Mouse (Mus musculus) liver, embryonic 13.5 days (tissue): Measurements from ENCODE around the gene Gm853. TPM values are rescaled to one million over a fixed set of nuclear protein-coding genes. Genes with fewer than 3 reads are reported as not detected.
"Not testable (repeated sequence)": the region's sequence is repeated elsewhere in the genome, so short reads cannot be mapped to it uniquely, and the experiment has no call there.

Experiments used
- ATAC-seq: fragments of 200-750 bp; cut with Nextera tagmentation; 2 replicates; pipeline ENCODE4 v1.8.0; 2017; ENCODE audit warnings: low read depth, mild to moderate bottlenecking, moderate number of reproducible peaks, moderate library complexity
- DNase-seq: peaks from one replicate; pipeline ENCODE4 v3.0.0; 2022
- H3K27ac ChIP-seq: fragments of 300-500 bp; sonication (generic); 2 replicates; pipeline ENCODE4 v1.5.1; 2015; ENCODE audit warnings: moderate library complexity, mild to moderate bottlenecking, inconsistent platforms
- H3K27me3 ChIP-seq: fragments of 300-500 bp; sonication (generic); 2 replicates; pipeline ENCODE4 v1.6.1; 2015; ENCODE audit warnings: mild to moderate bottlenecking, inconsistent platforms
- H3K36me3 ChIP-seq: fragments of 300-500 bp; sonication (generic); 2 replicates; pipeline ENCODE4 v1.6.1; 2015; ENCODE audit warnings: mild to moderate bottlenecking, inconsistent platforms
- H3K4me1 ChIP-seq: fragments of 300-500 bp; sonication (generic); replicated peaks from 2 replicates; pipeline ENCODE4 v1.6.1; 2015; ENCODE audit warnings: inconsistent platforms
- H3K4me2 ChIP-seq: fragments of 300-500 bp; sonication (generic); 2 replicates; pipeline ENCODE4 v1.6.1; 2015; ENCODE audit warnings: inconsistent platforms, mild to moderate bottlenecking, moderate library complexity
- H3K4me3 ChIP-seq: fragments of 300-500 bp; sonication (generic); replicated peaks from 2 replicates; pipeline ENCODE4 v1.5.1; 2015; ENCODE audit warnings: mild to moderate bottlenecking, inconsistent platforms
- H3K9ac ChIP-seq: fragments of 300-500 bp; sonication (generic); 2 replicates; pipeline ENCODE4 v1.6.1; 2015; ENCODE audit warnings: mild to moderate bottlenecking, inconsistent platforms
- H3K9me3 ChIP-seq: fragments of 300-500 bp; sonication (generic); replicated peaks from 2 replicates; pipeline ENCODE4 v1.6.1; 2016; ENCODE audit warnings: inconsistent platforms
- WGBS: fragments of 180-500 bp; shearing (Covaris S2); methylation state at CpG from one replicate; pipeline ENCODE4 v1.1.7; 2015; ENCODE audit not compliant: insufficient replicate concordance; 5-methylcytosine and 5-hydroxymethylcytosine counted together
- polyA plus RNA-seq: library from polyadenylated mRNA; unstranded; fragments of >200 nt; fragmentation: Nextera tagmentation; extraction: Ambion mirVana; gene quantifications from 2 replicates; pipeline ENCODE4 v1.2.1, GENCODE M21; 2015

Gm853 gene
- polyA plus RNA-seq, 1 experiment from 2014 or later = not detected

- Histone ChIP-seq H3K9ac (peak overlapping the region; percentile 76), H3K4me1 (peaks cover 52% of the 10 kb centered on the region), H3K27ac (peak overlapping the region; percentile 97), H3K4me3 (peak overlapping the region; percentile 59), H3K4me2 (peak overlapping the region; percentile 69), H3K27me3 (peaks cover 26% of the 10 kb centered on the region), H3K9me3 (no peaks in the 10 kb centered on the region), H3K36me3 (no peaks in the 10 kb centered on the region)
- DNase-seq (no peak), ATAC-seq (no peak)
- WGBS = 23% methylated on average over 7 of the region's 7 CpGs
These were observed 29.0 kb upstream of the Gm853 start for GRCm38 (mm10) chr4:130251172-130251705.

GRCm38 (mm10) chr4:130248636-130249035 lies 26.4 kb upstream of the Gm853 start:
- Histone ChIP-seq H3K9ac (no peak overlapping the region), H3K36me3 (no peaks in the 10 kb centered on the region), H3K4me3 (no peak overlapping the region), H3K27me3 (peaks cover 21% of the 10 kb centered on the region), H3K27ac (no peak overlapping the region), H3K9me3 (no peaks in the 10 kb centered on the region), H3K4me1 (peaks cover 66% of the 10 kb centered on the region), H3K4me2 (no peak overlapping the region)
- DNase-seq (no peak), ATAC-seq (no peak)
- 51% methylated on average over 3 of the region's 3 CpGs for WGBS

- Histone ChIP-seq H3K27ac (no peak overlapping the region), H3K27me3 (peaks cover 21% of the 10 kb centered on the region), H3K9ac (no peak overlapping the region), H3K4me1 (peaks cover 62% of the 10 kb centered on the region), H3K36me3 (no peaks in the 10 kb centered on the region), H3K4me2 (no peak overlapping the region), H3K9me3 (no peaks in the 10 kb centered on the region), H3K4me3 (no peak overlapping the region)
- WGBS = 4% methylated on average over 6 of the region's 6 CpGs
- peak; percentile 17; the same call in 1 of the 2 replicates for ATAC-seq
- DNase-seq = peak; percentile 69
These were observed 23.9 kb upstream of the Gm853 start for GRCm38 (mm10) chr4:130246132-130246531.

DNA sequence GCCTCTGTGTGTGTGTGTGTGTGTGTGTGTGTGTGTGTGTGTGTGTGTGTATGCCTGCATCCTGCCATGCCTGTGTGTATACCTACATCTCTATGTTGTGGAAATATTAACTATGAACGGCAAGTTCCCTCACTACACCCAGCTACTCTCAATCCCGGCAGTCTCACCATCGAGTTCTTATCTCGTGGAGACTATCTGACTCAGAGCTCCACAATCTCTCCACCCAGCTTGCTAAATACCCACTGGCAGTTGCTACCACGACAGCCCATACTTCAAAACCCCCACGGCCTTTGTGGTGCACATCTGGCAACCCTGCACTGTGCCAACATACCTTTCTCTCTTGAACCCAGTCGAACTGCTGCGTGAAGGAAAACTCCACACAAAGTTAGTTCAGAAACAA lies 22.5 kb upstream of the Gm853 start:
- peaks cover 21% of the 10 kb centered on the region for H3K27me3 ChIP-seq
- 26% methylated on average over 8 of the region's 8 CpGs for WGBS
- no peaks in the 10 kb centered on the region for H3K36me3 ChIP-seq
- H3K4me1 ChIP-seq = peaks cover 54% of the 10 kb centered on the region
- peak overlapping the region; percentile 88 for H3K27ac ChIP-seq
- ATAC-seq (peak; percentile 43; the same call in 1 of the 2 replicates), DNase-seq (no peak)
- H3K9me3 ChIP-seq = no peaks in the 10 kb centered on the region
- peak overlapping the region; percentile 42 for H3K4me3 ChIP-seq
- H3K4me2 ChIP-seq = peak overlapping the region; percentile 56
- peak overlapping the region; percentile 61 for H3K9ac ChIP-seq

DNA sequence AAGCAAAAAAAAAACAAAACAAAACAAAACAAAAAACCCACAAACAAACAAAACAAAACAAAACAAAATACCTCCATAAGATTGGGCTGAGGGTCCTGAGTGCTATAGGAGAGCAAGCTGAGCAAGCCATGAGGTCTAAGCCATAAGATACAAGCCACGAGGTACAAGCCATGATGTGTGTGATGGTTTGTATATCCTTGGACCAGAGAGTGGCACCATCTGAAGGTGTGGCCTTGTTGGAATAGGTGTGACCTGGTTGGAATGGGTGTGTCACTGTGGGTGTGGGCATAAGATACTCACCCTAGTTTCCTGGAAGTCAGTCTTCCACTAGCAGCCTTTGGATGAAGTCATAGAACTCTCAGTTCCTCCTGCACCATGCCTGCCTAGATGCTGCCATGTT lies 21.4 kb upstream of the Gm853 start:
- ATAC-seq (peak; percentile 59), DNase-seq (peak; percentile 49)
- Histone ChIP-seq H3K27ac (peak overlapping the region; percentile 88), H3K4me1 (peaks cover 54% of the 10 kb centered on the region), H3K9ac (peak overlapping the region; percentile 54), H3K4me2 (peak overlapping the region; percentile 56), H3K4me3 (peak overlapping the region; percentile 42), H3K27me3 (peaks cover 18% of the 10 kb centered on the region)
- H3K9me3 ChIP-seq, H3K36me3 ChIP-seq: not testable (repeated sequence)
- 25% methylated on average over 1 of the region's 1 CpGs for WGBS

GRCm38 (mm10) chr4:130242956-130243355 lies 20.8 kb upstream of the Gm853 start:
- peak; percentile 86 for ATAC-seq
- Histone ChIP-seq H3K4me1 (peaks cover 54% of the 10 kb centered on the region), H3K4me2 (peak overlapping the region; percentile 56)

GRCm38 (mm10) chr4:130240695-130241094 lies 18.5 kb upstream of the Gm853 start:
- no peak for DNase-seq
- H3K36me3 ChIP-seq = no peaks in the 10 kb centered on the region
- no peak for ATAC-seq
- no peak overlapping the region for H3K4me3 ChIP-seq
- peaks cover 45% of the 10 kb centered on the region for H3K4me1 ChIP-seq
- 25% methylated on average over 5 of the region's 5 CpGs for WGBS
- no peak overlapping the region for H3K4me2 ChIP-seq
- H3K9me3 ChIP-seq = no peaks in the 10 kb centered on the region
- H3K27ac ChIP-seq = no peak overlapping the region
- H3K9ac ChIP-seq = no peak overlapping the region
- 0 out of 2 replicates have a peak, but pooled peaks cover 3% of the 10 kb centered on the region for H3K27me3 ChIP-seq

More at GRCm38 (mm10) chr4:130242956-130243355, 20.8 kb upstream of the Gm853 start:
- peak overlapping the region; percentile 42 for H3K4me3 ChIP-seq
- peaks cover 16% of the 10 kb centered on the region for H3K27me3 ChIP-seq
- H3K9me3 ChIP-seq = no peaks in the 10 kb centered on the region
- DNase-seq = peak; percentile 53
- WGBS = 66% methylated on average over 5 of the region's 5 CpGs
- no peaks in the 10 kb centered on the region for H3K36me3 ChIP-seq
- peak overlapping the region; percentile 54 for H3K9ac ChIP-seq
- peak overlapping the region; percentile 88 for H3K27ac ChIP-seq

DNA sequence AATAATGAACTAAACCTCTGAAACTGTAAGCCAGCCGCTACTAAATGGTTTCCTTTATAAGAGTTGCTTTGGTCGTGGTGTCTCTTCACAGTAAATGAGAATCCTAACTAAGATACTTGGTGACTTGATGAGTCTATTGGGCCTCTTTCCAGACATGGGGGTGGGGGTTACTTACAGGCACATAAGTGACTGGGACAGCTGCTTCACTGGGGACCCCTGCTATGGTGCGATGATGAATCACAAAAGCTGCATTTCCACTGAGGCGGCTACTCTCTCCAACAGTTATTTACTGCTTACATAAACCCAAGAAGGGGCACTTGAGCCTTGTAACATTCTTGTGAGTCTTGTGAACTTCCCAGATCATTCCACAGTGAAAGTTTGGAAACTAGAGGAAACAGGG lies 15.4 kb upstream of the Gm853 start:
- WGBS = 76% methylated on average over 4 of the region's 4 CpGs
- ATAC-seq = no peak
- no peaks in the 10 kb centered on the region for H3K36me3 ChIP-seq
- H3K27ac ChIP-seq = no peak overlapping the region
- no peak overlapping the region for H3K9ac ChIP-seq
- no peak overlapping the region for H3K4me2 ChIP-seq
- no peaks in the 10 kb centered on the region for H3K9me3 ChIP-seq
- no peak for DNase-seq
- peaks cover 14% of the 10 kb centered on the region for H3K4me1 ChIP-seq
- 0 out of 2 replicates have a peak, but pooled peaks cover 3% of the 10 kb centered on the region for H3K27me3 ChIP-seq
- no peak overlapping the region for H3K4me3 ChIP-seq

GRCm38 (mm10) chr4:130236361-130236760 lies 14.2 kb upstream of the Gm853 start:
- Histone ChIP-seq H3K9me3 (no peaks in the 10 kb centered on the region), H3K4me2 (no peak overlapping the region), H3K4me1 (peaks cover 3% of the 10 kb centered on the region; the same call in 1 of the 2 replicates), H3K4me3 (no peak overlapping the region), H3K27me3 (0 out of 2 replicates have a peak, but pooled peaks cover 3% of the 10 kb centered on the region), H3K9ac (no peak overlapping the region), H3K27ac (no peak overlapping the region), H3K36me3 (no peaks in the 10 kb centered on the region)
- 54% methylated on average over 8 of the region's 8 CpGs for WGBS
- ATAC-seq (no peak), DNase-seq (no peak)

DNA sequence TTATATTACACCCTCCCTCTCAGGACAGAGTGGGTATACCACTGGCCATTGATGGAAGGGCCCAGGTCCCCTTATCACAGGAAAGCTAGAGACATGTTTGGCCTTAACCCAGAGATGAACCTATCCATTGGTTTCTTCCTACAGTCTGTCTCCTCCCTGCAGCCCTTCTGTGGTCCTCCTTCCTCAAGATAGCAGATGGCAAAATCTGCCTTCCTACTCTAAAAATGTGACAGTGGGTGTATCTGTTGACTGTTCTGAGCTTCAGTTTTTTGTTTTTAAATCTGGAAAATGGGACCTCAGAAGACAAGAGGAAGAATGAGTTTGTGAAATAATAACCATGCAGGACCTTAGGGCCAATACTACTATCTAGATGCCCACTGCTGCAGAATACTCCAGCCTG lies 1.9 kb upstream of the Gm853 start:
- Histone ChIP-seq H3K4me2 (no peak overlapping the region), H3K4me1 (no peaks in the 10 kb centered on the region), H3K4me3 (no peak overlapping the region), H3K9ac (no peak overlapping the region), H3K27ac (no peak overlapping the region), H3K27me3 (peaks cover 22% of the 10 kb centered on the region; the same call in 1 of the 2 replicates), H3K9me3 (no peaks in the 10 kb centered on the region), H3K36me3 (no peaks in the 10 kb centered on the region)
- ATAC-seq (no peak), DNase-seq (no peak)

DNA sequence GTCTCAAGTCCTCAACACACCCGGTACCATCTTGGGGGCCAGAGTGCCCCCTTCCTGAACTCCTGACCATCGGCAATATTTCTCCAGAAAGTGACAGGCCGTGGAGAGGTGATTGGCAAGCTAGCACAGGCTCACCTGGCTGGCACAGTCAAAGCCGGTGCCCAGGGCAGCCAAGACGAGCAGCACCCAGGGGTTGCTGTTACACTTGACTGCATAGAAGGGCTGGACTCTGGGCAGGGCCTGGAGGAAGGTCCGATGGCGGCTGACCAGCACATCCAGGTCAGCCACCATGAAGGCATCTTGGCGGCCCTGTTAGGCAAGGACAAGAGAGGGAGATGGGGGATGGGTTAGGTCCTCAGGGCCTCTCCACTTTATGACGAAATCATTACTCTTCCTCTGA lies 2.0 kb downstream of the Gm853 start:
- WGBS = 53% methylated on average over 9 of the region's 9 CpGs
- ATAC-seq (no peak), DNase-seq (no peak)
- no peak overlapping the region for H3K9ac ChIP-seq
- peaks cover under 1% of the 10 kb centered on the region; the same call in 1 of the 2 replicates for H3K4me1 ChIP-seq
- H3K4me3 ChIP-seq = no peak overlapping the region
- no peaks in the 10 kb centered on the region for H3K9me3 ChIP-seq
- H3K27me3 ChIP-seq = peaks cover 27% of the 10 kb centered on the region
- no peak overlapping the region for H3K4me2 ChIP-seq
- no peaks in the 10 kb centered on the region for H3K36me3 ChIP-seq
- H3K27ac ChIP-seq = no peak overlapping the region

DNA sequence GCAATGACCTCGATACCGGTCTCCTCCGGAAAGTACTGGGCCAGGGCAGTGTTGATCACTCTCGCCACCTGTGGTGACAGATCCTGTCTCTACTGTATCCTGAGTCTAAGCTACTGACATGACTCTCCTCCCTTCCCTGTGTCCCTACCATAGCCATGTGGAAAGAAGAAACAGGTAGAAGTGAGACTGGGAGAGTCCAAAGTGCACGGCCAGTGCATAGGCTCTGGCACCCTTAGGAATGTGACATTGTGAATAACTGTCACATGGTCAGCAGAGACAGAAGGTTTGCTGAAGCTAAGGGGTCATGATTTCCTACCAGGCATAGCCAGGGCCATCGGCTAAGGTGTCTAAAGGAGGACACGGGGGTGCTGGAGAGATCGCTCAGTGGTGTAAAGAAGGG lies 6.8 kb downstream of the Gm853 start:
- DNase-seq (no peak), ATAC-seq (no peak)
- H3K4me3 ChIP-seq = no peak overlapping the region
- H3K4me2 ChIP-seq = no peak overlapping the region
- H3K27ac ChIP-seq = no peak overlapping the region
- 78% methylated on average over 8 of the region's 8 CpGs for WGBS
- peaks cover 39% of the 10 kb centered on the region for H3K4me1 ChIP-seq
- H3K27me3 ChIP-seq = peaks cover 18% of the 10 kb centered on the region; the same call in 1 of the 2 replicates
- no peaks in the 10 kb centered on the region for H3K36me3 ChIP-seq
- no peak overlapping the region for H3K9ac ChIP-seq
- H3K9me3 ChIP-seq = no peaks in the 10 kb centered on the region
